Mouse (Mus musculus) small intestine, adult 2 months (tissue): ENCODE measurements around the gene Gpc6. TPM values are rescaled to one million over a fixed set of nuclear protein-coding genes. Genes with fewer than 3 reads are reported as not detected.

ENCODE experiments used
- H3K27ac ChIP-seq: fragments of 200-500 bp; 2 replicates; pipeline ENCODE4 v1.5.1; 2012; ENCODE audit warnings: low read depth, low read length, control low read depth, inconsistent platforms; ENCODE audit not compliant: insufficient read depth
- H3K27me3 ChIP-seq: fragments of 200-500 bp; 2 replicates; pipeline ENCODE4 v1.6.1; 2012; ENCODE audit warnings: mild to moderate bottlenecking, moderate library complexity, low read length, inconsistent platforms; ENCODE audit not compliant: control insufficient read depth, insufficient read depth
- H3K36me3 ChIP-seq: fragments of 200-500 bp; 2 replicates; pipeline ENCODE4 v1.6.1; 2012; ENCODE audit warnings: mild to moderate bottlenecking, low read length, control low read depth, inconsistent platforms; ENCODE audit not compliant: control insufficient read depth, insufficient read depth
- H3K4me1 ChIP-seq: fragments of 200-500 bp; 2 replicates; pipeline ENCODE4 v1.6.1; 2012; ENCODE audit warnings: low read length, inconsistent platforms, mixed read lengths; ENCODE audit not compliant: control insufficient read depth, insufficient read depth, insufficient read length
- H3K4me3 ChIP-seq: fragments of 200-500 bp; 2 replicates; pipeline ENCODE4 v1.5.1; 2012; ENCODE audit warnings: low read depth, mild to moderate bottlenecking, control low read depth, inconsistent platforms, low read length, moderate library complexity
- CTCF ChIP-seq: fragments of 200-500 bp; IDR thresholded peaks from 2 replicates; pipeline ENCODE4 v1.5.1; 2012; ENCODE audit warnings: low read depth, mild to moderate bottlenecking, control low read depth, inconsistent platforms, low read length, moderate library complexity, mixed read lengths; ENCODE audit not compliant: insufficient replicate concordance, insufficient read length; ENCODE audit errors: extremely low read depth
- POLR2A ChIP-seq: fragments of 200-500 bp; IDR thresholded peaks from 2 replicates; pipeline ENCODE4 v1.6.1; 2012; ENCODE audit warnings: low read depth, mild to moderate bottlenecking, control low read depth, inconsistent platforms, low read length, moderate library complexity
- WGBS: fragments of 180-500 bp; shearing (Covaris S2); methylation state at CpG from one replicate; pipeline ENCODE4 v1.1.7; 2018; 5-methylcytosine and 5-hydroxymethylcytosine counted together
- polyA plus RNA-seq: library from polyadenylated mRNA; depleted of rRNA; stranded (reverse); fragments of >200 nt; gene quantifications from 2 replicates; pipeline ENCODE4 v1.2.3, GENCODE M21; 2012

The Gpc6 gene
- polyA plus RNA-seq, 1 experiment, result 0.81 TPM

- Histone ChIP-seq H3K36me3 (no peaks in the 10 kb centered on the region), H3K4me3 (no peak overlapping the region), H3K27me3 (no peaks in the 10 kb centered on the region), H3K4me1 (no peaks in the 10 kb centered on the region), H3K27ac (no peak overlapping the region)
- WGBS, result 28% methylated on average over 4 of the region's 4 CpGs
- TF ChIP-seq POLR2A (no peak), CTCF (no peak)
These were observed 892.1 kb downstream of the Gpc6 start for GRCm38 (mm10) chr14:117817196-117817595.

GRCm38 (mm10) chr14:117824491-117824890, 899.4 kb downstream of the Gpc6 start:
- Histone ChIP-seq H3K4me3 (no peak overlapping the region), H3K27ac (no peak overlapping the region), H3K36me3 (no peaks in the 10 kb centered on the region), H3K4me1 (no peaks in the 10 kb centered on the region), H3K27me3 (no peaks in the 10 kb centered on the region)
- TF ChIP-seq POLR2A, result no peak

- WGBS, result 61% methylated on average over 8 of the region's 8 CpGs
- no peaks in the 10 kb centered on the region for H3K27me3 ChIP-seq
- no peak overlapping the region for H3K4me3 ChIP-seq
- H3K27ac ChIP-seq, result no peak overlapping the region
- no peaks in the 10 kb centered on the region for H3K4me1 ChIP-seq
- TF ChIP-seq POLR2A (no peak), CTCF (no peak)
- no peaks in the 10 kb centered on the region for H3K36me3 ChIP-seq
These were observed 901.4 kb downstream of the Gpc6 start for GRCm38 (mm10) chr14:117826294-117827046.

GRCm38 (mm10) chr14:117831267-117831666, 906.2 kb downstream of the Gpc6 start:
- H3K4me1 ChIP-seq, result no peaks in the 10 kb centered on the region
- no peaks in the 10 kb centered on the region for H3K36me3 ChIP-seq
- TF ChIP-seq POLR2A (no peak), CTCF (no peak)
- no peak overlapping the region for H3K27ac ChIP-seq
- H3K27me3 ChIP-seq, result no peaks in the 10 kb centered on the region
- WGBS, result 84% methylated on average over 8 of the region's 8 CpGs
- H3K4me3 ChIP-seq, result no peak overlapping the region

- Histone ChIP-seq H3K27me3 (no peaks in the 10 kb centered on the region), H3K27ac (no peak overlapping the region), H3K4me3 (no peak overlapping the region), H3K4me1 (no peaks in the 10 kb centered on the region), H3K36me3 (no peaks in the 10 kb centered on the region)
- 63% methylated on average over 4 of the region's 4 CpGs for WGBS
- TF ChIP-seq POLR2A (no peak), CTCF (no peak)
These were observed 906.6 kb downstream of the Gpc6 start for GRCm38 (mm10) chr14:117831731-117832130.

- no peaks in the 10 kb centered on the region for H3K27me3 ChIP-seq
- WGBS, result 89% methylated on average over 6 of the region's 6 CpGs
- H3K4me1 ChIP-seq, result no peaks in the 10 kb centered on the region
- no peak overlapping the region for H3K27ac ChIP-seq
- TF ChIP-seq CTCF (no peak), POLR2A (no peak)
- H3K36me3 ChIP-seq, result no peaks in the 10 kb centered on the region
- H3K4me3 ChIP-seq, result no peak overlapping the region
These were observed 910.4 kb downstream of the Gpc6 start for GRCm38 (mm10) chr14:117835506-117835905.

- Histone ChIP-seq H3K27ac (no peak overlapping the region), H3K4me1 (no peaks in the 10 kb centered on the region), H3K36me3 (no peaks in the 10 kb centered on the region), H3K4me3 (no peak overlapping the region), H3K27me3 (no peaks in the 10 kb centered on the region)
- 88% methylated on average over 4 of the region's 4 CpGs for WGBS
- TF ChIP-seq POLR2A (no peak), CTCF (no peak)
These were observed 911.9 kb downstream of the Gpc6 start for GRCm38 (mm10) chr14:117837021-117837420.
